Mouse (Mus musculus) heart, postnatal 0 days (tissue): ENCODE measurements around the gene Clic1.

Experiments used
- CTCF ChIP-seq: IDR thresholded peaks from 2 replicates; pipeline ENCODE4 v1.5.1; 2016; ENCODE audit warnings: antibody characterized with exemption, control low read depth, low read depth
- EP300 ChIP-seq: IDR thresholded peaks from 2 replicates; pipeline ENCODE4 v1.6.1; 2016; ENCODE audit warnings: antibody characterized with exemption, low read depth

DNA sequence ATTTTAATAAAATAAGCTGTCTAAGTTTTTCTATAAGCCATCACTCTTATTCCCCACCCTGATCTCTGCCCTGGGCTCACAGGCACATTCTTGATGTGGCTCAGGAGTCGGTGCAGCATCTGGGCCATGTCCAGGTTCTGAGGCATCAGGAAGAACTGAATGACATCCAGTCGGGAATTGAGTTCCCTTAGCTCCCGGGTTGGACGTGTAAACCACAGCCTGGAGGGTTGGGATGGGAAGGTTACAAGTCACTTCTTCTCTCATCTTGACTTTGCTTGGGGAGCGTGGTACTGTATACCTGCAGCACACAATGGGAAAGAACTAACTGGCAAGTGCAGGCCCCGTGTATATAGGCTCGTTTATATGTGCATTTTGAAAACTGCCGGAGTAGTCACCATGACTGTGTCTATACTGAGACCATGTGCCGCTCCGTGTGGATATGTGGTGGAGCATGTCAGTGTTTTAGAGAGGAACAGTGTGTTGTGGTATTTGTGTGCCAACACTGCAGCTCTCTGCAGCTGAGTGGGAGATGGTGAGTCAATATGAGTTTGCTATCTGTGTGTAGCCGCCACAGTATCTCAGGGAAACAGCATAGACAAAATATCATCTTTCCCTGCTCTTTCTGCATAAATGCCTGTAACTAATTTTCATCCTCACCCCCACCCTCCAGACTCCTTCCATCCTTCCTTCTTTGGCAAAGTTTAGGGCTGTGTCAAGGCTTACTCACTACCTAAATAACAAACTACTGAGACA lies 10.5 kb upstream of the Clic1 start:
- TF ChIP-seq EP300 (no peak), CTCF (no peak)
